Mouse (Mus musculus) myocyte (in vitro differentiated cells): ENCODE measurements around the gene Pole4.

Experiments used
- CEBPB ChIP-seq: IDR thresholded peaks from 2 replicates; pipeline ENCODE4 v1.6.1; 2011; ENCODE audit warnings: mild to moderate bottlenecking, moderate library complexity; ENCODE audit not compliant: poor library complexity, insufficient read depth, severe bottlenecking
- E2F4 ChIP-seq: IDR thresholded peaks from one replicate; pipeline ENCODE4 v1.6.1; 2011; ENCODE audit warnings: mild to moderate bottlenecking, control low read depth, moderate library complexity; ENCODE audit not compliant: insufficient read depth
- USF1 ChIP-seq: IDR thresholded peaks from one replicate; pipeline ENCODE4 v1.6.1; 2011; ENCODE audit warnings: low read depth, mild to moderate bottlenecking, control low read depth, moderate library complexity

DNA sequence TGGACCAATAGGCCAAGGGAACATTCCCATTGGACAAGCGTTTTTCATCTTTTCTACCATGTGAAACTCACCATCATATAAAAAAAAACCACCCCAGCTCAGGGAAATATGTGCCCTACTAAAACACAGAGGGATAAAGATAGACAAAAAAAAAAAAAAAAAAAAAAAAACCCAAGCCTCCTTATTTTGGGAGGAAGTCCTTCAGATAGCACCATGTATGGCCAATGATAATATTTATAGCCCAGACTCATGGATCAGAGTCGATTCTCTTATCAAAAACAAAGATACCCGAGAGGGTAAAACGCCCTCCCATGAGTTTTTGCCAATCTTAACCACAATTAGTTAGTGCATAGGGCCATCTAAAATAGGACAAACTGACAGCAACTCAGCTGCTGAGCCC lies 15.7 kb downstream of the Pole4 start:
- TF ChIP-seq CEBPB (no peak), E2F4 (no peak), USF1 (no peak)
